Mouse (Mus musculus): ENCODE data around the gene Map2k4. TPM values are rescaled to one million over a fixed set of nuclear protein-coding genes. Genes with fewer than 3 reads are reported as not detected.

Gene Map2k4
- polyA plus RNA-seq, 1 experiment from 2014 or later, result 54.0 TPM

MicroRNAs within 50 kb of the gene (microRNA counts, 519-probe panel; counts per million panel counts)
- microRNA mmu-miR-744, result not detected

Small RNA genes within 50 kb of the gene (microRNA-seq; reads per million reads assigned to microRNA genes)
- 5,814 reads per million, percentile 90 among the genes with 10 or more reads in this experiment for gene Mir744

Other genes with a start within 250 kb of the Map2k4 start
- gene Zkscan6, start 18.9 kb upstream of the Map2k4 start, polyA plus RNA-seq (2015; fragmentation: Nextera tagmentation; extraction: Ambion mirVana), result 12.8 and 14.7 TPM in 2 replicates